Mouse (Mus musculus): ENCODE results near the gene Gm35315. TPM values are rescaled to one million over a fixed set of nuclear protein-coding genes. Genes with fewer than 3 reads are reported as not detected.
"Not testable (repeated sequence)": the region's sequence is repeated elsewhere in the genome, so short reads cannot be mapped to it uniquely, and the experiment has no call there.

The Gm35315 gene
- 0.47 and 0.82 TPM in 2 replicates for polyA plus RNA-seq (2015; fragmentation: Nextera tagmentation; extraction: Ambion mirVana)

DNA sequence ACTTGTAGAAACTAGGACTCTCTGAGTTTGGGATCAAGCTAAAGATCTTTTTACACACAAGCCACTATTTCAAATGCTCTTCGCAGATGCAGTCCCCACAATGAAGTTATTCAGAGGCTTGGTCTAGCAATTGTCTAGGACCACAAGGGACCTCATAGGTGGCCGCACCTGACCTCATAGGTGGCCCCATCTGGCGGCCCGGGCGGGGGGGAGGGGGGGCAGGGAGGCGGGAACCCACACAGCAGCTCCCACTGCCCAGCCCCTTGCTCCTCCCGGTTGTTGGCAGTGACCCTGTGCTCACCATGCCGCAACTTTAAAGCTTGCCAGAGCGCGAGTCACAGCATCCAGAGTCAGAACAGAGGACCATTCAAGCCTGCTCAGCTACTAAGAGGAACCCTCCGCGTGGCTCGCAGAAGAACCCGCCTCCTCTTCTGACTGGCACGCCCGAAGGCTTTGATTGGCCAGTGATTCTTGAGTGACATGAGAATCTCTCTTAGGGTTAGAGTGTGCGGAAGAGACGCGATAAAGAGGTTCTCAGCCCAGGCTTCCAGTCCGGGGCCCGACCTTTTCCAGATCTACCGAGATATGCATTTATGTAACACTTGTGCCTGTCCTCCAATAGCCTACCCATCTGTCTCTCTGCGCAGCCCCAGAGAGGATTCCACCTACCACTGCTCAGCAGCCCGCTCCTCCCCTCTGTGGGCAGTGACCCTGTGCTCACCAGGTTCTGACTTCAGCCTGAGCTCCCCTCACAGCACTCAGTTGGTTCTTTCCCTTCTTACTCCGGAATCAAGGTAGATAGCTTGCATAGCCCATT is at the start of gene Gm35315:
Gene Gm35315, minus strand, starts transcription at position 391 of the 817 bp plus-strand sequence.
- Histone ChIP-seq H3K4me1 (peaks cover 9% of the 10 kb centered on the region; the same call in 1 of the 2 replicates), H3K4me3 (peak within 1 kb of the TSS; percentile 59), H3K27me3 (replicated peaks) (peaks cover 8% of the 10 kb centered on the region; the same call in 1 of the 2 replicates), H3K9me3 (no peaks in the 10 kb centered on the region), H3K9ac (peak within 1 kb of the TSS; percentile 79), H3K4me2 (peak within 1 kb of the TSS; percentile 80), H3K36me3 (no peaks in the 10 kb centered on the region), H3K27ac (replicated peaks) (peak within 1 kb of the TSS; percentile 40; the same call in 1 of the 2 replicates)
- peak; percentile 91 for ATAC-seq (ENCODE audit: extremely low read depth, insufficient number of reproducible peaks, low FRiP score, low TSS enrichment)
- WGBS = under 1% methylated on average over 24 of the region's 25 CpGs

DNA sequence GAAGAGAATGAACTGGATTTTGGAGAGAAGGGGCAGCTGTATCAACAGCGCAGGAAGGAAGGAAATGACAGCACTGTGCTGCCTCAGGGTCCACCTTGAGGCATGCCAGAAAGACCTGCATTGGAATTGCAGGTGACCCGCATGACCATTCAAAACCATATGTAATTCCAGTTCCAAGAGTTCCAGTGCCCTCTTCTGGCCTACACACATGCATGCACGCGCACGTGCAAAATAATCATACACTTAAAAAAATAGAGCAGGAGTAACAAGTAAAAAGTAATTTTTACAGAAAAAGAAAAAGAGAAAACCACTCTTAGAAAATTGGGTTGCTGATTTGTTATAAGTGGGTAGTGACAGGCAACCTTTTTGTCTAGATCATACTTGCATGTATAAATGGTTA is 48.8 kb upstream of the Gm35315 start:
- Histone ChIP-seq H3K4me3 (no peak overlapping the region), H3K27me3 (replicated peaks) (no peaks in the 10 kb centered on the region), H3K9me3 (no peaks in the 10 kb centered on the region), H3K27ac (replicated peaks) (no peak overlapping the region), H3K4me1 (peaks cover 3% of the 10 kb centered on the region), H3K9ac (no peak overlapping the region), H3K4me2 (no peak overlapping the region), H3K36me3 (peaks cover 90% of the 10 kb centered on the region)
- 90% methylated on average over 5 of the region's 5 CpGs for WGBS
- no peak for ATAC-seq (ENCODE audit: extremely low read depth, insufficient number of reproducible peaks, low FRiP score, low TSS enrichment)

DNA sequence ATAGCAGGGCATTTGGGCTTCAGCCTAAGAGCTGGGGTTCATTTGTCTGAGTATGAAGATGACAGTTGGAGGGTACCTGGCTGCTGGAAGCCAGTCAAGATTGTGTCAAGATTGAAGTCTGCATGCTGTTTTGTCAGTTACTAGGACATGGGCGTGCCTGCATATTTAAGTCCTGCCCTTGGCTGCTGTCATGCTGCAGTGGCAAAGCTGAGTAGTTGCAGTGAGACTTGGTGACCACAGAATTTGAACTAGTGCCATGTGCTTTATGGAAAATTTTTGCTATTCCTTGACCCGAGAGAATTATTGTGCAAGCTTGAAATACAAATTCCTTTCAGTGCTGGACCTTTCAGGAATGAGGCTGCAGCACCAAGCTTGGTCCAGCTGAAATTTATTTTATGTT is 48.1 kb upstream of the Gm35315 start:
- no peak for ATAC-seq (ENCODE audit: extremely low read depth, insufficient number of reproducible peaks, low FRiP score, low TSS enrichment)
- Histone ChIP-seq H3K4me3 (no peak overlapping the region), H3K9ac (no peak overlapping the region), H3K4me2 (no peak overlapping the region), H3K27me3 (replicated peaks) (no peaks in the 10 kb centered on the region), H3K27ac (replicated peaks) (no peak overlapping the region), H3K36me3 (peaks cover 87% of the 10 kb centered on the region), H3K4me1 (peaks cover 8% of the 10 kb centered on the region), H3K9me3 (no peaks in the 10 kb centered on the region)
- WGBS = 83% methylated on average over 2 of the region's 2 CpGs

DNA sequence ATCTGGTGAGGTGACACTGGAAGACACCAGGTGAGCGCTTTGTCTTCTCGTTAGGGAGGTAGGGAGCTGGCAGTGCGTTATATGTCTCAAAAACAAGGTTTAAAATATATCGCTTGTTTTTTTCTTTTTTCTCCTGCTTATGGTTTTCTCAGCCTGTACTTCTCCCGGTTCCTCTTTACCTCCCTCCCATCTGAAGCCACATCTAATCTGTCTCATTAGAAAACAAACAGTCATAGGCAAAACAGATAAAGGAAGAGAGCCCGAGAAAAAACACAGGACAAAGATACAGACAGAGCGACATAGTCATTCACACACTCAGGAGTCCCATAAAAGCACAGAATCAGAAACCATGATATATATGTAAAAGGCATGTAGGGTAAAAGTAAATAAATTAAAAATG is 46.2 kb upstream of the Gm35315 start:
- peaks cover 70% of the 10 kb centered on the region for H3K36me3 ChIP-seq
- WGBS = 79% methylated on average over 7 of the region's 7 CpGs

DNA sequence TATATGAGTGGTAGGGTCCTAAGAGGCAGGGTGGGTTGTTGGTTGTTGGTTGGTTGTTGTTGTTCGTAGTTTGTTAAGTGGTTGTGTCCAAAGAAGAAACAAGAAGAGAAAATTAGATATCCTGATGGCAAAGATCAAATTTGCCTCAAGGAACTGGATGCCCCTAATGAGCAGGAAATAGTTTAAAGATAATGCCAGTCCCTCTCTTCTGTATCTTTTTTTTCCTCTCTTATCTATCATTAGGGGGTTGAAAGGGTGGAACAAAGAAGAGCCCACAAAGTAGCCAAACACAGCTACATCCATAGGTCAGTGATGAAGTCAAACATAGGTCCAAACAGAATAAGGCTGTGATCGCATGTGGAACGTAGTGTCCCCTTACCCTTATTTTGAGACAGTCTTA is 45.1 kb upstream of the Gm35315 start:
- WGBS = 94% methylated on average over 3 of the region's 3 CpGs
- no peak overlapping the region for H3K9ac ChIP-seq
- H3K27ac ChIP-seq (replicated peaks) = no peak overlapping the region
- no peaks in the 10 kb centered on the region for H3K27me3 ChIP-seq (replicated peaks)
- no peak overlapping the region for H3K4me2 ChIP-seq
- H3K4me3 ChIP-seq = no peak overlapping the region
- no peaks in the 10 kb centered on the region for H3K9me3 ChIP-seq
- H3K36me3 ChIP-seq = peaks cover 59% of the 10 kb centered on the region
- no peak for ATAC-seq (ENCODE audit: extremely low read depth, insufficient number of reproducible peaks, low FRiP score, low TSS enrichment)
- peaks cover 20% of the 10 kb centered on the region for H3K4me1 ChIP-seq

More for the DNA sequence above, 46.2 kb upstream of the Gm35315 start:
- no peak for ATAC-seq (ENCODE audit: extremely low read depth, insufficient number of reproducible peaks, low FRiP score, low TSS enrichment)
- no peak overlapping the region for H3K9ac ChIP-seq
- H3K27ac ChIP-seq (replicated peaks) = no peak overlapping the region
- peaks cover 20% of the 10 kb centered on the region for H3K4me1 ChIP-seq
- H3K4me3 ChIP-seq = no peak overlapping the region
- H3K27me3 ChIP-seq (replicated peaks) = no peaks in the 10 kb centered on the region
- H3K4me2 ChIP-seq = no peak overlapping the region
- no peaks in the 10 kb centered on the region for H3K9me3 ChIP-seq

DNA sequence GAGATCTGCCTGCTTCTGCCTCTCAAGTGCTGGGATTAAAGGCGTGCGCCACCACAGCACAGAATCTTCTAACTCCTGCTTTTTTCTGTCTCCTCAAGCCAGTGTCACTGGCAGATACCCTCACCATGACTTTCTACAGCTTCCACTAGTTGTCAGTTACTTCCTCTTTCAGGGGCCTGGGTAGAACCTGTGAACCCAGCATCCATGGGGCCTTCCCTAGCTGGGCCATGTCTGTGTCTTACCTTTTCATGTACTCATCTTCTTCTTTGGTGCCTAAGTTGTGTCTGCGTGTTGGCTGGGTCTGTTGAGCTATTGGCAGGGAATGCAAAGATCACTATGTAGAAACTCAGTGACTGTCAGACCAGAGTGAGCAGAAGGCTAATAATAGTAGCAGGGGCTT is 43.6 kb upstream of the Gm35315 start:
- no peak overlapping the region for H3K4me2 ChIP-seq
- peaks cover 20% of the 10 kb centered on the region for H3K4me1 ChIP-seq
- H3K27me3 ChIP-seq (replicated peaks) = no peaks in the 10 kb centered on the region
- peaks cover 7% of the 10 kb centered on the region; the same call in 1 of the 2 replicates for H3K9me3 ChIP-seq
- no peak overlapping the region for H3K27ac ChIP-seq (replicated peaks)
- H3K4me3 ChIP-seq = no peak overlapping the region
- no peak for ATAC-seq (ENCODE audit: extremely low read depth, insufficient number of reproducible peaks, low FRiP score, low TSS enrichment)
- 89% methylated on average over 3 of the region's 3 CpGs for WGBS
- H3K9ac ChIP-seq = no peak overlapping the region
- H3K36me3 ChIP-seq = peaks cover 46% of the 10 kb centered on the region

DNA sequence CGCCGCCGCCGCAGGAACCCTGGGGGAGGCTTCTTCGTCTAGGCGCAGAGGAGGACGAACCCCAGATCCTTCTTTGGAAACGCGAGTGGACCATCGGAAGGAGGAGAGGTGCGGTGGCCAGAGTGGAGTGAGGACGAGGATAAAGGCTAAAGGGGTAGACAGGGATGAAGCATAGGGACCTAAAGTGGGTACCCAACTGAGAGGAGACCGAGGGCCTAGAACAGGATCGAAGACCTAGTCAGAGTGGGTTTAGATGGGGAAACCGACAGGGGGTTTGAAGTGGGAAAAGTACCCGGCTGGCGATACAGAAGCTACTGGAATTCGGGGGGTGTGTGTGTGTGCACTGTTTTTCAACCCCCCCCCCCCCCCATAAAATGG is 41.9 kb upstream of the Gm35315 start:
- Histone ChIP-seq H3K9me3 (peaks cover 7% of the 10 kb centered on the region; the same call in 1 of the 2 replicates), H3K4me1 (peaks cover 20% of the 10 kb centered on the region), H3K4me2 (peak overlapping the region; percentile 88), H3K36me3 (peaks cover 34% of the 10 kb centered on the region), H3K27me3 (replicated peaks) (no peaks in the 10 kb centered on the region), H3K27ac (replicated peaks) (peak overlapping the region; percentile 77), H3K9ac (peak overlapping the region; percentile 92), H3K4me3 (peak overlapping the region; percentile 71)
- WGBS = 4% methylated on average over 18 of the region's 18 CpGs
- 0 out of 2 replicates have a peak, but pooled peaks have one; percentile 13 for ATAC-seq (ENCODE audit: extremely low read depth, insufficient number of reproducible peaks, low FRiP score, low TSS enrichment)

DNA sequence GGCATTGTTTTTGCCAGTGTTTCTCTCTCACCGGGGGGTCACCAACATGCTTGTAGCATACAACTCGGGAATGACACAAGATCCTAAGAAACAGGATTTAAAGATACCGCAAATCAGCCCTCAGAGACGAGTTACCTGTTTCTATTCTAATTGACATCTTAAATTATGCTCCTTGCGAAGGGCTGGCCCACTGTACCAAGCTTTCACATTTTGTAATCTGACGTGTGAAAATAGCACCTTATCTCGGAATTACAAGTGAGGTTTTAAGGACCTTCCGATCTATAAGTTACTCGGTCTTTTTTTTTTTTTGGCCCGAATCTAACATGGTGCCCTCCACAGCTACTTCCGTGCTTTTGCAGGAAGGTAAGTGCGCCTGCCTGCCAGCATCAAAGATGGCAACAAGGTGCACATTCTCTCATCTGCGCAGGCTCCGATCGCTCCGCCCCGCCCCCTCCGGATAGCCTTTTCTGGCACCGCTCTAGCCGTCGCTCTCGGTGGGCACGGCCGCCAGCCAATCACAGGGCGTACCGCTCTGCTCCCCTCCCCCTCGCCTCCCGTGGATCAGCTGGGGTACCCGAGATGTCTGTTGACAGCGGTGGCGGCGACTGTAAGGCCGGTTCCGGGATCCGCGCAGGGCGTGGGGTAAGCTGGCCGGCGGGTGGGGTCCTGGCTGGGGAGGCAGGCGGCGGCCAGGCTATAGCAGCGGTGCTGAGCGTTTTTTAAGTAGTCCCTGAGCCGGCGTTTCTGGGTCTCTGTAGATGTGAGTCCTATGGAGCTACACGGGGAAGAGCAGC is 41.3 kb upstream of the Gm35315 start, which contains the start of gene Chfr:
Gene Chfr, plus strand, starts transcription at position 550 of the 794 bp plus-strand sequence.
- ATAC-seq (ENCODE audit: extremely low read depth, insufficient number of reproducible peaks, low FRiP score, low TSS enrichment) = peak; percentile 100

DNA sequence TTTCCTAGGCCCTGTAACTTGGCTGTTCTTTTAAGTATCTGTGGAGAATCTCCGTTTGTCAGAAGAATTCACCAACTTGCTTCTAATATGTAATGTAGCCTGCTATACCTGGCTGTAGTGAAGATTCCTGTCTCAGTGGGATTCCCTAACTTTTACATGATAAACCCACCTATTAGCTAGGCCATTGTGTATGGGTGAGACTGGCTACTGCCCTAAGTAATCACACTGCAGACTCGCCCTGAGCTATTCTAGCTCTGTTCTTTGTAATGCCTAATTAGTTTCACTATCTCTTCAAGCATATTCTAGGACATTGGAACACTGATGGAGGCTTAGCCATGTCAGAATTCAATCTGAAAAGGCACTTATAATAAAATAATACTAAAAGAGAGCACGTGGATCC is 28.2 kb upstream of the Gm35315 start:
- peaks cover 66% of the 10 kb centered on the region for H3K36me3 ChIP-seq
- not testable (repeated sequence) for H3K27me3 ChIP-seq (replicated peaks); H3K4me1 ChIP-seq; ATAC-seq (ENCODE audit: extremely low read depth, insufficient number of reproducible peaks, low FRiP score, low TSS enrichment); H3K4me2 ChIP-seq; H3K4me3 ChIP-seq; H3K27ac ChIP-seq (replicated peaks); H3K9me3 ChIP-seq; H3K9ac ChIP-seq
- WGBS = 73% methylated on average over 3 of the region's 3 CpGs

More for the DNA sequence above, 41.3 kb upstream of the Gm35315 start, which contains the start of gene Chfr:
- 3% methylated on average over 46 of the region's 46 CpGs for WGBS
- no peaks in the 10 kb centered on the region for H3K27me3 ChIP-seq (replicated peaks)
- H3K36me3 ChIP-seq = peaks cover 34% of the 10 kb centered on the region
- peak within 1 kb of the TSS; percentile 92 for H3K9ac ChIP-seq
- H3K4me3 ChIP-seq = peak within 1 kb of the TSS; percentile 71
- peaks cover 20% of the 10 kb centered on the region for H3K4me1 ChIP-seq
- H3K9me3 ChIP-seq = peaks cover 11% of the 10 kb centered on the region; the same call in 1 of the 2 replicates
- H3K27ac ChIP-seq (replicated peaks) = peak within 1 kb of the TSS; percentile 77
- peak within 1 kb of the TSS; percentile 88 for H3K4me2 ChIP-seq

DNA sequence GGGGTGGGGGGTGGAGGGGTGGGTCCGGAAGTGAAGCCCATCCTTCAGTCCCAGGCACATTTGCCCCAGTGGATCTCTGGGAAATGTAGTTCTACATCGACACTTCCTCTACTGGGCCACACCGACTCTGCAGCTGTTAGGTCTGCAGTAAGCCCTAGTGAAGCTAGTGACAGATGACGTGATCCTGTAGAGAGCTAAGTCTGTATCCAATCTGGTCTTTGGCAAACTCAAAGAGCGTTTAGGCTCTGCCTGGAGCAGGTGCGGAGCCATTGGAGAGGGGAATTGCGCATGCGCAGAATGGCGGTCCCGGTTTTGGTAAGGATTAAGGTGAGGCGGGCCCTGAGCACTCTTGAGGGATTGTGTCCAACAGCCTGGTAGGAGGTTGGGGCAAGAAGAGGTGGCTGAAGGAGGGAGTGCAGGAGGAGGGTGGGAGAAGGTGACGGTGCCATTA is 15.8 kb upstream of the Gm35315 start, which contains the start of gene Zfp605:
Gene Zfp605, plus strand, starts transcription at position 102 of the 451 bp plus-strand sequence.
- peak within 1 kb of the TSS; percentile 90 for H3K27ac ChIP-seq (replicated peaks)
- peaks cover 17% of the 10 kb centered on the region for H3K4me1 ChIP-seq
- WGBS = under 1% methylated on average over 12 of the region's 12 CpGs
- H3K27me3 ChIP-seq (replicated peaks) = no peaks in the 10 kb centered on the region
- H3K9me3 ChIP-seq = no peaks in the 10 kb centered on the region
- peak within 1 kb of the TSS; percentile 95 for H3K4me3 ChIP-seq
- ATAC-seq (ENCODE audit: extremely low read depth, insufficient number of reproducible peaks, low FRiP score, low TSS enrichment) = peak; percentile 14; the same call in 1 of the 2 replicates
- peaks cover 43% of the 10 kb centered on the region for H3K36me3 ChIP-seq
- H3K9ac ChIP-seq = peak within 1 kb of the TSS; percentile 74
- peak within 1 kb of the TSS; percentile 73 for H3K4me2 ChIP-seq

DNA sequence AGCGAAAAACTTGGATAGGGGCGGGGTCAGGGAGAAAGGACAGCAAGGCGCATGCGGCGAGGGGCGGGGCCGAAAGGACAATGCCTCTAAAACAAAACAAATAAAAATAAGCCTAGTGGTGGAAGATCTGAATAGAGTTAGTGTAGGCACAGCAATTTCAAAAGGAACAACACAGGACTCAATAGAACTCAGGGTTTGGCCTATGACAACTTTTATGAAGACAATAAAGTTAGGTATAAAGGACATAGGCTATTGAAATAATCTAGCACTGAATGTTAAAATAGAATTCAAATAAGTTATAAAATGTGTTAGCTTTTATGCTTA is 14.0 kb upstream of the Gm35315 start:
- no peak for ATAC-seq (ENCODE audit: extremely low read depth, insufficient number of reproducible peaks, low FRiP score, low TSS enrichment)
- peaks cover 47% of the 10 kb centered on the region for H3K36me3 ChIP-seq
- peak overlapping the region; percentile 95 for H3K9ac ChIP-seq
- H3K9me3 ChIP-seq = no peaks in the 10 kb centered on the region
- H3K4me2 ChIP-seq = peak overlapping the region; percentile 94
- peak overlapping the region; percentile 95 for H3K4me3 ChIP-seq
- no peaks in the 10 kb centered on the region for H3K27me3 ChIP-seq (replicated peaks)
- H3K27ac ChIP-seq (replicated peaks) = peak overlapping the region; percentile 99
- under 1% methylated on average over 7 of the region's 7 CpGs for WGBS
- H3K4me1 ChIP-seq = peaks cover 17% of the 10 kb centered on the region

Data from heart, embryonic 13.5 days (tissue).